Mouse (Mus musculus) liver, embryonic 14.5 days (tissue): ENCODE data around the gene Grm2.

ENCODE experiments used
- CTCF ChIP-seq: IDR thresholded peaks from 2 replicates; pipeline ENCODE4 v1.5.1; 2016; ENCODE audit warnings: antibody characterized with exemption, low read depth, control low read depth
- EP300 ChIP-seq: IDR thresholded peaks from 2 replicates; pipeline ENCODE4 v1.6.1; 2016; ENCODE audit warnings: antibody characterized with exemption, low read depth

GRCm38 (mm10) chr9:106686983-106687650 is 31.2 kb upstream of the Grm2 start:
- TF ChIP-seq CTCF = peak; percentile 93
- no peak for TF ChIP-seq EP300
